Mouse (Mus musculus) small intestine, adult 10 weeks (tissue): ENCODE data around the gene Rhox2e. TPM values are rescaled to one million over a fixed set of nuclear protein-coding genes. Genes with fewer than 3 reads are reported as not detected.

Experiments
- polyA plus RNA-seq: library from polyadenylated mRNA; stranded (reverse); fragments of 350-450 nt; fragmentation: Illumina TruSeq; extraction: RNeasy Lipid Tissue Mini Kit (QIAGEN cat#74804); gene quantifications from one replicate; pipeline ENCODE4 v1.2.3, GENCODE M21; 2014; ENCODE audit warnings: low replicate concordance

Rhox2e gene
- polyA plus RNA-seq = not detected

DNA sequence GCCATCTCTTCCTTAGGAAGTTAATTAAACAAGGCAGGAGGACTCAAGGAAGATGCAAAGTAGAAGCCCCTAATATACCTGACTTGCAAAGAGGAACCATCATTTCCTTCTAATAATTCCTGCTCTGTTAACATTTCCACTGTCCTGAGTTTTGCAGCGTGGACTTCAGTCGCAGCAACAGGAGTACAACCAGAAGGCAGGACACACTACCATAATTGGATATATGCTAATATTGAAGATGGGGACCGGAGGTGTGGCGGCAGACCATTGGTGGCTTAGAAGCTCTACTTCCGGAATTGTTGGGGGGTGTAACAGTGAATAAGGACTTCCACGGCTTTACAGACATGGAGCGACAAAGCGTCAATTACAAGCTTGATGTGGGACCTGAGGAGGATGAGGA, at the start of gene Rhox2e:
Gene Rhox2e (plus strand): TSS at position 301 of the 400 bp plus-strand sequence.

DNA sequence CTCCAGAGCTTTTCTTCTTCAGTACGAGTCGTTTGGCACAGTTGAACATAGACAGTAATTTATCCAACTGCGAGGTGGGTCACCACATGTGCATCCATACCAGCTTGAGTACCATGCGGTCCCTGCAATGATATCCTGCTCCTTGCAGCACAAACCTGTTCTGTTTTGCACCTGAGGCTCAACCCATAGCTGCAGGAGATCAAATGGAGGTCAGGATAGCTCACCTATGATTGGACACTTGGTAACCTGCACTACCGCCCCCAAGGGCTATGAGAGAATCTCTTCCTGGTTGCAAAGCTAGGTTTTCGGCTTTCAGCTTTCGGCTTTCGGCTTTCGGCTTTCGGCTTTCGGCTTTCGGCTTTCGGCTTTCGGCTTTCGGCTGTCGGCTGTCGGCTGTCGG, 16.2 kb upstream of the Rhox2e start, which contains the start of gene Rhox4d:
Gene Rhox4d (plus strand): TSS at position 301 of the 400 bp plus-strand sequence.

DNA sequence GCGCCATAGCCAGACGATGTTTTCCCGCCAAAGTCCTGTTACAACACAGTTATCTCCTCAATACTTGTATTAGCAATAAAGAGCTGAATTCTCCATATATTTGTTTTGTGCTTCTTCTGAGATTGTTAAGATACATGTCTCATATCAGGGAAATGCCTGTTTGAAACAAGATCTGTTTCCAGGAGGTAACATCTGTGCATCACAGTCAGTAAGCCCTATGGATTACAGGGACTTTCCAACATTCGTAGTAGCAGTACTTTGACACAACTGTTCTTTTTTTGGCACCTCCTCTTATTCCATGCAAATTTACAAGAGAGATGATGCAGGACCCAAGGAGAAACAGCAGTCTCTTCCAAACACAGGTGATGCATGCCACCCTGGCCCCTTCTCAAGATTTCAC, 11.5 kb downstream of the Rhox2e start, which contains the start of gene Rhox3e:
Gene Rhox3e (plus strand): TSS at position 301 of the 400 bp plus-strand sequence.

GRCm38 (mm10) chrX:37557112-37557511, 26.9 kb downstream of the Rhox2e start, which contains the start of gene Rhox4e:
TSS of gene Rhox4e (plus strand) at chrX:37557412.

GRCm38 (mm10) chrX:37571105-37571504, 40.9 kb downstream of the Rhox2e start, which contains the start of gene Rhox2f:
TSS of gene Rhox2f (plus strand) at chrX:37571405.

DNA sequence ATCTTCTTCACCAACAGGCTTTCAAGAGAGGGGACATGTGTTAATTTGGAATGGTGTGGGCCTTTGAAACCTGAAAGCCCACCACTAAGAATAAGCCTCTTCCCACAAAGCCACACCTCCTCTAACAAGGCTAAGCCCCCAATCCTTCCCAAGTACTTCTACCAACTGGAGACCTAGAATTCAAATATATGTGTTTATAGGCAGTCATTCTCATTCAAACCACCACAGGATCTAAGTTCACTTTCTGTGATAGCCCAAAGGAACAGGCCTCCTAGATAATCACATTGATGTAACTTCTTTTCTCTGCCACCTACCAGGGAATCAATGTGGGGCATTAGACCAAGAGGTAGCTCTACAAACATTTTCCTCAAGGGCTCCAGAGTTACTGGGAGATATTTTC, 50.4 kb downstream of the Rhox2e start, which contains the start of gene Rhox3f:
Gene Rhox3f (plus strand): TSS at position 301 of the 400 bp plus-strand sequence.

Other genes starting within 250 kb of the Rhox2e start
- not detected for gene Rhox3a2, start 150.4 kb upstream of the Rhox2e start, polyA plus RNA-seq
- gene Rhox4a2, start 139.6 kb upstream of the Rhox2e start, polyA plus RNA-seq = not detected
- not detected for gene Rhox2b, start 118.4 kb upstream of the Rhox2e start, polyA plus RNA-seq
- not detected for gene Rhox4b, start 98.0 kb upstream of the Rhox2e start, polyA plus RNA-seq
- not detected for gene Rhox2c, start 76.8 kb upstream of the Rhox2e start, polyA plus RNA-seq
- gene Rhox3c, start 71.9 kb upstream of the Rhox2e start, polyA plus RNA-seq = not detected
- gene Rhox4c, start 50.1 kb upstream of the Rhox2e start, polyA plus RNA-seq = not detected
- not detected for gene Rhox2d, start 37.0 kb upstream of the Rhox2e start, polyA plus RNA-seq
- gene Rhox4d, start 16.1 kb upstream of the Rhox2e start, polyA plus RNA-seq = not detected
- not detected for gene Rhox3e, start 11.6 kb downstream of the Rhox2e start, polyA plus RNA-seq
- not detected for gene Rhox4e, start 27.0 kb downstream of the Rhox2e start, polyA plus RNA-seq
- not detected for gene Rhox2f, start 41.0 kb downstream of the Rhox2e start, polyA plus RNA-seq
- not detected for gene Rhox3f, start 50.5 kb downstream of the Rhox2e start, polyA plus RNA-seq
- gene Rhox4f, start 77.3 kb downstream of the Rhox2e start, polyA plus RNA-seq = not detected
- not detected for gene Rhox3g, start 98.2 kb downstream of the Rhox2e start, polyA plus RNA-seq
- gene Rhox2g, start 113.0 kb downstream of the Rhox2e start, polyA plus RNA-seq = not detected
- not detected for gene Rhox4g, start 120.9 kb downstream of the Rhox2e start, polyA plus RNA-seq
- gene Rhox3h, start 138.3 kb downstream of the Rhox2e start, polyA plus RNA-seq = not detected
- not detected for gene Rhox2h, start 142.8 kb downstream of the Rhox2e start, polyA plus RNA-seq